Mouse (Mus musculus) heart, adult 18-20 months (tissue): ENCODE measurements around the gene Arhgap29. TPM values are rescaled to one million over a fixed set of nuclear protein-coding genes. Genes with fewer than 3 reads are reported as not detected.

ENCODE experiments used
- DNase-seq, 2 experiments: peaks; one replicate each; pipeline ENCODE4 v3.0.0; 2021 to 2022; ENCODE audit warnings: mixed read lengths in 1 of 2
- total RNA-seq, 2 experiments: library from RNA; stranded (reverse); gene quantifications; 2 replicates each; pipeline ENCODE4 v1.2.3; 2021

Gene Arhgap29
- total RNA-seq, 2 experiments from 2014 or later, result 34.8 to 41.2 TPM

DNA sequence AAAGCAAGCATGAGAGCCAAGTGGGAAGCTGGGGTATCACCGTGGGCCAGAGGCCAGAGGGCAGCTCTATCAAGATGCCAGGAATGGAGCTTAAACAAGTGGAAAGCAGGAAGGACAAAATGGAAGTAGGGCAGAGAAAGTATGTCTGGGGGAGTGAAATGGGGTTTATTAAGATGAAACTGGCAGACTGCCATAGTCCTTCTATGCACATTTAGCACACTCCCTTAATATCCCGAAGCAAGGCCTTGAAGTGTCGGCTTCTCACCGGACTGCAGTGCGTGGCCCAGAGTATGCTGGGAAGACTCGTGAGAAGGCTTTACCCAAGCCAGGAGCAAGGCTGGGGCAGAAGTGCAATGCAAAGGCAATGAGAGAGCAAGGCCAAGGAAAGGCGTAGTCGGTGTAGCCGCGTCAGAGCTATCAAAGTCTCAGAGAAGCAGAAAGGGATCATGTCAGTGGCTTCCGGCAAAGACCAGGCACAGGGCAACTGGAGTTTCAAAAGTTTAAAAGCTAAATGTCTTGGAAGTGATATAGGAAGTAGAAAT is 11.1 kb upstream of the Arhgap29 start:
- no peak for DNase-seq

DNA sequence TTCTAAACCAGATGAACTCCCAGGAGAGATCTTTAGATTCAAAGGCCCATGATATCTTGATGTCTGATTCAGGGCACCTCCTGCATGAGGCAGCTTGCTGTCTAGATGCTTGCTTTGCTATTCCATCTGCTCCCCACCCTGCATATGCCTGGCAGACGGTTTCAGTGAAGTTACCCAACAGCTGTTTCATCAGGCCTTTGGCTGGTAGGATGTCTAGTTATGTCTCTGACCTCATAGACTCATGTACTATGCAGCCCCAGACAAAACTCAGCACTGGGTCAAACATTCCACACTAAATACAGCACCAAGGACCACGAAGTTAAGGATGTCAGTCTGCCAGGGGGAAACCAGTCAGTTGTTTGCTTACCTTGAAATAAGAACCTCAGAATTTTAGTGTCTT is 6.4 kb upstream of the Arhgap29 start:
- no peak for DNase-seq

DNA sequence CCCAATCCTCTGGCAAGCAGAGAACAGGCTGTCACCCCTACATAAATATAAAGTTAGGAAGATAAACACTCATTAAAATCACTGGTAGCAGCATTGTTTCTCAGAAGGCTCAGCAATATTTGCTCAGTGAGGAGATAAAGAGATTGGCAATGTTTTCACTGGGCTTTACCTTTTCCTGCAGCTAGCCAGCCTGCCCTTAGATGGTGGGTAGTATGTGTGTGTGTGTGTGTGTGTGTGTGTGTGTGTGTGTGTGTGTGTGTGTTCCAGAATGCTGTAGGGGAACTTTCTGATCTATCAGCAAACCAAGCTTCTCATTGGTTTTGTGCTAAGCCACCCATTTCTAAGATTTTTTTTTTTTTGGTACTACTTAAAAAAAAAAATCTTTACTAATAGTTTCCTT is 5.6 kb upstream of the Arhgap29 start:
- no peak for DNase-seq

DNA sequence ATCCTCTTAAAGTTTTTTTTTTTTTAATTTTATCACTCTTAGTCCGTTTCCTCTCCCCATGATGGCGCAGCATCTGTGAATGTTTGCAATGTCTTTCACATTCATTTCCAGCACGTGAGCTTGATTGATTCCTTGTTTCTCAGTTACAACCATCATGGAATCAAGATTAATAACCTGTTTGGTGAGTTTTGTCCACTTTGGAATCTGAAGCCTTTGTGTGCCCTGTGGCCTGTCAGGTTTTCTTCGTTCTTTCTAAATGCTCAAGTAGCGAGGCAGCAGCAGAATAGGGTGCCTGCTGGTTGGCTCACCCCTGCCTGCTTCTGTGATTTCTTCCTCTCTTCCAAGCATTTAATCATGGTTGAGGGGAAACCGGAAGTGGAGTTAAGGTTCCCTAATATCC is 2.2 kb upstream of the Arhgap29 start:
- no peak for DNase-seq

DNA sequence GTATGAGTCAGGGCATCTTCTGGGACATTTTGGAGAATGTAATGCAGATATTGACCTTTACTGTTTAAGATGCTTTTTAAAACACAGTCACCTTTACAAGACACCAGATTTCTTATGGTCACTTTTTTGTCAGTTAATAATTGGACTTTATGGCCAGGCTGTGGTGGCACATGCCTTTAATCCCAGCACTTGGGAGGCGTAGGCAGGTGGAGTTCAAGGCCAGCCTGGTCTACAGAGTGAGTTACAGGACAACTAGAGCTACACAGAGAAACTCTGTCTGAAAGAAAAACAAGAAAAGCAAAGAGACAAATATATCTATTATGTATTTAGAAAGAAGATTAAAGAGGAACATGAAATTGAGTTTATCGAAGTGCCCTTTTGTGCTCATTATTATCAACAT is 1.2 kb upstream of the Arhgap29 start:
- no peak for DNase-seq

DNA sequence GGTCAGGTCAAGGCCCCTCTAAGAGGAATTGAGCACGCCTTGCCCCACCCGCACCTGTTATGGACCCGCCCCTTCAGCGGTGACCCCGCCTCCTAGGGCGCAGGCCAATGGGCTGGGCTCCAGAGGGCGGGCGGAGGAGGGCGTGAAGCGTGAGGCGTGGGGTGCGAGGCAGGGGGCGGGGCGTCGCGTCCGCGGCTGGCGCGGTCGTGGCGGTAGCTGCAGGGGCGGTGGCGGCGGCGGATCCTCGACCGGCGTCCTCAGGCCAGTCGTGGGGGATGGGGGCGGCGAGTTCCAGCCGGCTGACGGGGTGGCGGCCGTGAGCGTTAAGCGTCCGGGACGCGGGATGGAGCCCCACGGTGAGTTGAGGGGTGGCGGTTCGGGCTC is 700 bp downstream of the Arhgap29 start:
- DNase-seq, result peak; percentile 93 to 94

DNA sequence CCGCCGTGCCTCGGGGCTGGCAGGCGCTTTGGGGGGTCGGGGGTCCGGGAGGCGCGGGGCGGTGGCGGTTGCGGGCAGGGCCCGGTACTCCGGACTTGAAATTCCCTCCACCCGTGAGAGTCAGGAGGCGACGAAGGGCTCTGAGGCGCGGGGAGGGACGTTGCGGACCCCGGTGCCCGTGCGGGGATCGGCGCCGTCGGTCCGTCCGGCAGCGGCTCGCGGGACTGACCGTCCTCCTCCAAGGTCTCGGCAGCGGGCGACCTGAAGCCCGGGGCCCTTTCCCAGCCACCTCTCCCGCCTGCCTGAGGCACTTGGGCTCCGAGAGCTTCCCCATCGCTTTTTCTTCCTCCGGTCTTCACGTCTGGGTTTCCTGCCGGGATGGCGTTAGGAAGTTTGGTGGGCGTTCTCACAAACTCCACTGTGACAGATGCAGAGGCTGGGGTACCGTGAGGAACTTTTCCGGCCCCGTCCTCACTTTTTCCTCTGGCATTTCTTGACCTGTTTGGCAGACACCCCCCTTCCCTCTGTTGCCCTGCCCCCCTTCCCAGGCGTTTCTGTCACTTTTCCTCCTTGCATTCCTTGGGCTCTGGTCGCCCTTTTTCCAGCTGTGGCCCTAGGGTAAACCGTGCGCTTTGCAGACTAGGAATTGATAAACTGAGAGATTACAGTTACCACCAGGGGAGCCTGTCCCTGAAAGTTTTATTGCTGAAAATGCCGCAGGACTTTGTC is 1.3 kb downstream of the Arhgap29 start:
- peak; percentile 61 to 71 for DNase-seq

DNA sequence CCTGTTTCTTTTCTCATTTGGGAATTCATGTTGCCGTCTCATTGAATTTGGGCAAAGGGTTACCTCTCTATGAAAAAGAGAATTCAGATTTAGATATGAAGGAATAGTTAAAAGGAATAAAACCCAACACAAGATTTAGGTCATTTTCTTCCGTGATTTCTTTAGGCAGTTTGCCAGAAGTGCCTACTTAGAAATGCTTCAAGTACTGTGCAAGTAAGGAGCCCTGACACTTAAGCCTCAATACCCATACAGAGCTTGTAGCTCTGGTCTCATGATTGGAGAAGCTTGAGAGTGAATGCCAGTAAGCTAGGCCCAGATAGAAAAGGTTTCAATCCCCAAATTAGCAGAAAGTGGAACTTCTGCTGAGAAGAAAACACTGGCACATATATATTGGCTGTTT is 2.1 kb downstream of the Arhgap29 start:
- no peak for DNase-seq

DNA sequence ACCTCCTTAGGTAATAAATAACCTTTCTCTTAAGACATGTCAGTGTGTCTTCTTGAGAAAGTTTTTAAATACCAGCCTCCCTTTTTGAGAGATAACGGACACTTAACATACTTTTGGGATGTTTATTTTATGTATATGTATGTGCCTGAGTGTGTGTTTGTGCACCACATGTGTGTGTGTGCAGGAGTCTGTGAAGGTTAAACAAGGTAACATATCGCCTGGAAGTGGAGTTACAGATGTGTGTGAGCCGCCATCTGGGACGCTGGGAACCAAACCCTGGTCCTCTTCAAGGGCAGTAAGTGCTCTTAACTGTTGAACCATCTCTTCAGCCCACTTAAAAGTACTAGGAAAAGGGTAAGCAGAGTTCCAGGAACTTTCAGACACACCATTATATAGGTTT is 3.2 kb downstream of the Arhgap29 start:
- DNase-seq, result no peak

DNA sequence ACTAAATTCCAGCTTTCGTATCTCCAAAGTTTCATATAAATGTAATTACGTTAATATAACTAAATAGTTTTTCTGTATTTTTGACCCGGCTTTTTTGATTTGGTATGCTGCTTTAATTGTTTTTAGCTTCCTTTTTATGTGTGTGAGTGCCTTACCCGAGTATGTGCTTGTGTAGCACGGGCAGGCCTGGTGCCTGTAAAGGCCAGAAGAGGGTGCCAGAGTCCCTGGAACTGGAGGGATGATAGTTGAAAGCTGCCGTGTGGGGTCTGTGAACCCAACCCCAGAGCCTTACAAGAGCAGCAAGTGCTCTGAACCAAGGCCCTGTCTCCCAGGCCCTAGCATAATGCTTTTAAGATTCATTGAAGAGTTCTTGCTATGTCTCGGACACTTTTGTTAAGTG is 4.4 kb downstream of the Arhgap29 start:
- DNase-seq, result no peak

DNA sequence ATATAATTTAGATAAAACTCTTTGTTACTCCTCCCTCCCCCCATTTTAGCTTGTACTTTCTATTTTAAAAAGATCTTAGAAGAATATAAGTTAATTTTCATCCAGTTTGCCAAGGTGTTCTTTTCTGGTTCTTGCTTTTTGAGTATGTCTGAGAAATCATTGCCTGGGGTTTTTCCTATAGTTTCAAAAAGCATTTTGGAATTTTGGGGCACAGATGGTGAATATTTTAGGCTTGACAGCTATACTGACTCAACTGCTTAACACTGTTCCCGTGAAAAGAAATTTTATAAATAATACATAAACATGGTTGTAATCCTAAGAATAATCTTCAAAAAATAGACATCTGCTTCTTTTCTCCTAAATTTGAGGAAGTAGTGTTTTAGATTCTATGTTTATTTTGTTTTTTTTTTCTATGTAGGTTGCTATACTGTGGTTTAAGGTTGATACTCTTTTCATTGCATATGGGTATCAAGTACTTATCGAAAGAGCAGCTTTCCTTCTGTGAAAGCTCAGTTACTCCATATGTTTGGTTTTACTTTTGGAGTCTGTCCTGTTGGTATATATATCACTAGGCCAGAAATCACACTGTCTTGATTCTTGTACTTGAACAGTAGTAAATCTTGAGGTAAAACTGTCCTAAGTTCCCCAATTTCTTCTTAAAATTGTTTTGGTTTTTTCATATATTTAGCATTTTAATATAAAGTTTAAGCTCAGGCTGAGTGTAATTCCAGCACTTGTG is 5.4 kb downstream of the Arhgap29 start:
- DNase-seq, result no peak

DNA sequence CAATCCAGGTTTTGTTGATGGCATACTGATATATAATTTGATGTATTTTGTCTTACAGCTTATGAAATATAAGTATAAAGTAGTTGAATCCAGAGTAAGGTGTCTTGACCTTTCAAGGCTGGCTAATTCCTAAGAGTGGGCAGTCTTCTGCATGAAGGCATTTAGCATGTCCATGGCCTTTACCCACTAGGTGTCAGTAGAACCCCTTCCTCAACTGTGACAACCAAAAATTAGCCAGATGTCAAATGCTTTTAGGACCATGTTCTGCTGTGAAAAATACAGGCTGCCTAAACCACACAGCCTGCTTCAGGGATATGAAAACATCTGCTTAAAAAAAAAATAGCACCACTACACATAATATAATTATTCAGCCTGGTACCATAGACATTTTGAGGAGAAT is 11.8 kb downstream of the Arhgap29 start:
- peak; percentile 61 to 73 for DNase-seq

DNA sequence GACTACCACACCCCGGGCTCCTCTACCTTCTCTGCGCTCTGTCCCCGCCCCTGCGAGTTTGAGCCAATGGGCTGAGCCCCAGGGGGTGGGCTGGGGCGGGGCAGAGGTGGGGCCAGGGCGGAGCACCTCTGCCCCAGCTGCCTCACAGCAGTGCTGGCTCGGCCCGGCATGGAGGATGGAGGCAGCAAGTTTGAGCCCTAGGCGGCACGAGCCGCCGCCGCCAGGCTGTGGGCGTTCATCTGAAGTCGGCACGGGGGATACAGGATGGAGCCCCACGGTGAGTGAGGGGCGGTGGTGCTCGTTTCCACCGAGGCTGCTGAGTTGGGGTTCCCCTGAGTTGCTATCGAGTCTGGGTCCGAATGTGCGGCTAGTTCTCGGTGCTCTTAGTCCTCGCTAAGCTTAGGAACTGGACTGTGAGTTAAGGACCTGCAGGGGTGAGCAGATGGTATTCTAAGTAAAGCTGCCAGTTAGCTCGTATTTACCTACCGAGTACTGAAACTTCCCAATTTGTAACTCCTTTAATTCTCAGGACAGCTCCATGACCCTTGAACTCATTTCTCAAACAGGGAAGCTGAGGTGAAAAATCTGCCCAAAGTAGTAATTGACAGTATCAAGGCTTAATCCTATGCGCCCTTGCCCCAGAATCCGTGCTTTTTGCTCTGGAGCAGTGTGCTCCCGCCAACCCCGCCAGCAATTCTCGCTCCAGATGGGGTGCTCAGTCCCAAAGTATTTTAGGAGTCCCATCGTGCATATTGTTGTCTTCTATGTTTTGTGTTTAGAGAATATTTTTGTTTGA is 15.5 kb downstream of the Arhgap29 start:
- DNase-seq, result peak; percentile 94 to 95

DNA sequence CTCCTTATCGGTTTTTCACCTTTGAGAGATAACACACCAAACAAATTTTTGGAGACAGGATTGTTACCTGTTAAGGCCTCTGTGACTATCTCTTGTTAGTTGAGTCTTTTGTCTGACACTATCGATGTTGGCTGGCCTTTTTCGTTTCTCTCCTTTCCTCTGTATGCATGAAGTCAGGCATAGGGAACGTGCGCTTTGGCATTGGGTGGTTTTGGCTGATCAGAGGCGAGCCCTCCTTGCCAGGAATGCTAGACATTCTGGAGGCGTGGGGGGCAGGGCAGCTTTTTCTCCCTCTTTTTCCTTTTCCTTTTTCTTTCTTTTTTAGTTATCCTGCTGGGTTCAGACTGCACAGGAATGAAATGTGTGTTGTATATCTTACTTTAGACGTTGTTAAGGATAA is 16.3 kb downstream of the Arhgap29 start:
- peak; percentile 69 to 81 for DNase-seq

DNA sequence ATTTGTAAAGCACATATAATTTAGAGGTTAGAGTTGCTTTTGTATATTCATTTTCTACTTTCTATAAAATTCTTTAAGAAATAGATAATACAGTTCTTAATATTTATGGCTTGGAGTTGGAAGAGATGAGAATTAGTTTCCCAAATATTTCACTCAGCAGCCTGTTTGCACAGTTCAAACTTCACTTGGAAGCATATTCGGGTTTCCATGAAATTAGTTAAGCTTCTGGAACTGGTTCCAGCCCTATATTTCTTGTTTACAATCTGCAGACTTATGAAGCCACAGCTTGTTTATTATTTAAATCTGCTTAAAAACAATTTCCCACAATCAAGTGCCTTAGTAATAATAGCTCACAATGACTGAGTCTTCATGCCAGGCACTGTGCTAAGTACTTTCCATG is 17.1 kb downstream of the Arhgap29 start:
- DNase-seq, result no peak

DNA sequence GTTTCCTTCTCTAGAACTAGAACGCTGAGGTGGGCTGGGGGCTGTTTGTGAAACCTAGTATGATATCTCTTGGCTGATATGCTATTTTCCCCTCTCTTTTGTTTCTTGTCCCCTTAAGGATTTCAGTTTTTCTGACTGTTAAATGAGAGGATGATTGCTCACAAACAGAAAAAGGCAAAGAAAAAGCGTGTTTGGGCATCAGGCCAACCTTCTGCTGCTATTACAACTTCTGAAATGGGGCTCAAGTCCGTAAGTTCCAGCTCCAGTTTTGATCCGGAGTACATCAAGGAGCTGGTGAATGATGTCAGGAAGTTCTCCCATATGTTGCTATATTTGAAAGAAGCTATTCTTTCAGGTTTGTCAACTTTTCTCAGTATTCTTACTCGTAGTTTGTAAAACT is 21.4 kb downstream of the Arhgap29 start:
- peak in 1 of 2 experiments; percentile 52 for DNase-seq

DNA sequence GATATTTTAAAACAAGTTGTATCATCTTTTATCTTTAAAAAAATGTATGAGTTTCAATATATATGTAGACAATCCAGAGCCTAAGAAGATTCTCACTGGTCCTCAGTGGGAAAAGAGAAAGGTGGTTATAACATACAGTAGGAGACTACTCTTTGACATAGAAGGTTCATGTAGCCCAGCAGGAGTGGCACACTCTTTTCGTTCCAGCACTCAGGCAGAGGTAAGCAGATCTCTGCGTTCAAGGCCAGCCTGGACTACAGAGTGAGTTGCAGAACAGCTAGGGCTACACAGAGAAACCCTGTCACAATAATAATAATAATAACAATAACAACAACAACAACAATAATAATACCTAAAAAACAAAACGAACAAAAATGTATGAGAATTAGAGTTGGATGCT is 23.0 kb downstream of the Arhgap29 start:
- no peak for DNase-seq

DNA sequence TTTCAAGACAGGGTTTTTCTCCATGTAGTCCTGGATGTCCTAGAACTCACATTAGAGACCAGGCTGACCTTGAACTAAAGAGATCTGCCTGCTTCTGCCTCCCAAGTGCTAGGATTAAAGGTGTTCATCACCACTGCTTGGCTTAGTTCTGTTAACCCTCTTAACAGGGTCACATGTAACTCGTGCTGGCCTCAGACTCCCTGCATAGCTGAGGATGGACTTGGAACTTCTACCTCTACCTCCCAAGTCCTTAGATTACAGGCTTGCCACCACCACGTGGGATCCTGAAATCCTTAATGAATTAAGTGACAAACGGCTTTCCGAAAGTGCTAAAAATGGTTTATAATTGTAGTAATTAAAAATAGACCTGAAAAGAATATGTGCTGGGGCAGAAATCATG is 29.0 kb downstream of the Arhgap29 start:
- no peak for DNase-seq

DNA sequence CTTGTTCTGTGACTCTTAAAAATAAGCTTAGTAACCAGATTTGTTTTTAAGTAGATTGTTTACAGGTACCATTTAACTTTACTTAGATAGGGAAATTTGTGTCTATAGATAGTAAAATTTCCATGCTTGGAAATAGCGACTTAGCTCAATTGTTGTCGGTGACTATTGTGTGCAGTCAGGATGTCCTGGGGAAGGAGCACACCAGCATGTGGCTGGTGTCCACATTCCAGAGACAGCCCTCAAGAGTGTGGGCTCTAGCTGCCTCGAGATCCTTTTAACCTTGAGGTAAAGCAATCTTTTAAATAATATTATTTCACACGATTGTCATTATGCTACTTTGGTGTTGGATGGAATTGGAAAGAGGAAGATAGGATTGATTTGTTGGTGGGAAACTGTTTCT is 30.1 kb downstream of the Arhgap29 start:
- peak in 1 of 2 experiments; percentile 44 for DNase-seq

DNA sequence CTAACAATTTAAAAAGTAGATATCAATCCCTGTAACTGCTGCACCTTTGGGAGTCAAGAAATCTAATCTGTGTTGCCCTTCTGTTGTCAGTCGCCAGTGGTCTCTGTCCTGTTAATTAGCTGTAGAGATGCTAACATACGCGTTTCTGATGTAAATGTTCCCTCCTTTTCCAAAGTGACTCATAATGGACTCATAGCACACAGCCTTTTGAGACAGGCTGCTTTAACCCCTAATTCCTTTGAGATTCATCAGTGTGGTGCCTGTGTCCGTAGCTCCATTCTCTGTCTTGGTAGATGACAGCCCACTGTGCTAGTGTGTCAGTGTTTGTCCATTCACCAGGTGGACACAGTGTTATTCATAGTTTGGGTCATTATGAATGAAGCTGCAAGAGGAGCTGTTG is 42.8 kb downstream of the Arhgap29 start:
- DNase-seq, result no peak

DNA sequence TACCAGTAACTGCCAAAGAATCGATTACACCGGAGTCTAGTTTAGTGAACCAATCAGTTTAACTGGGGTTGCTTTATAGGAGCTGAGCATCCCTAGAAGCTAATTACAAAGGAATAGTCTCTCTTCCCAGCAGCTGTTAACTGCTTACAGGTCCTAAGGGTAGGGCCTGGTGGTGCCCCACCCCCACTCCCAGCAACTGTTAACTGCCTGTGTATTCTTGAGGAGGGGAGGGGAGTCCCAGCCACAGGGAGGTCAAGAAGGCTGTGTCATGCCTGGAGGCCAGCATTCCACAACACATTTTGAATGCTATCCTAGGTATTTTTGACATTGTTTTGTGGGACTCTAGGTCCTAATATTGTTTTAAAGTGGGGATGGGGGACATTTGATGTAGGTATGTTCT is 47.6 kb downstream of the Arhgap29 start:
- DNase-seq, result no peak

DNA sequence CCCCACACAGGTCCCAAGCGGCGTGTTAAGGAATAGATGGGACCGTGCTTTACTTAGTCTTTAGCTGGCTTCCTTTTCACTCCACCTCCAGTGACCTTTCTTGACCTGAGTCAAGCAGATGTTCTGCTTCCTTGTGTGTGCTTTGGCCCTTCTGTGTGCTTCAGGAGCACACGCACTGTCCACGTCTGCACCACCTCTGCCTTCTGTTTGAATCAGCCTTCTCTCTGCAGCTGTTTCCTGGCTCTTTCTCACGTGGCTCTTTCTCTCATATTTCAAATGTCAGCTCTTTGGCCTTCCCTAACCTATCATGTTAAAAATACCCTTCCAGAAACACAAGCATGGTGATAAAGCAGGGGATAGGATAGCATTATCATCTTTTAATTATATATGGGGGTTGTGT is 49.2 kb downstream of the Arhgap29 start:
- DNase-seq, result no peak

DNA sequence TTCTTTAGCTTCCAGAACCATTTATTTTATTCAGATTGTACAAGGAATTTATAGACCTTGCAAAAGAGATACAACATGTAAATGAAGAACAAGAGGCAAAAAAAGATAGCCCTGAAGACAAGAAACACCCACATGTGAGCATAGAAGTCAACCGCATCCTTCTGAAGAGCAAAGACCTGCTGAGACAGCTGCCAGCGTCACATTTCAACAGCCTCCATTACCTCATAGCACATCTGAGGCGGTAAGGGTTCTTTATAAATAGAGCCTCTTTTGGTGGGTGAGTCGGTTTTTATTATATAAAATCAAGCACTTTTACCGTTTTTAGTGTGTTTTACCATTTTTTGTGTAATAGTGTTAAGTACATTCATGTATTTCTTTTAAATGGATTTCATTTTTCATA is 57.5 kb downstream of the Arhgap29 start:
- DNase-seq, result no peak
